Mouse (Mus musculus) lung, postnatal 0 days (tissue): ENCODE results near the gene Kcnn4.

Source experiments
- CTCF ChIP-seq: IDR thresholded peaks from 2 replicates; pipeline ENCODE4 v1.5.1; 2016; ENCODE audit warnings: antibody characterized with exemption, mild to moderate bottlenecking
- EP300 ChIP-seq: IDR thresholded peaks from 2 replicates; pipeline ENCODE4 v1.6.1; 2016; ENCODE audit warnings: antibody characterized with exemption, mild to moderate bottlenecking, control low read depth

GRCm38 (mm10) chr7:24372786-24373185, 2.7 kb downstream of the Kcnn4 start:
- TF ChIP-seq CTCF (no peak), EP300 (no peak)
